Mouse (Mus musculus) lung, postnatal 36 days (tissue): Measurements from ENCODE around the gene Zfp618.

Experiments
- DNase-seq: peaks from one replicate; pipeline ENCODE4 v3.0.0; 2022; ENCODE audit warnings: mixed read lengths

Zfp618 gene

GRCm38 (mm10) chr4:63033724-63034123, 68.4 kb downstream of the Zfp618 start:
- DNase-seq, result no peak

GRCm38 (mm10) chr4:63035991-63036390, 70.6 kb downstream of the Zfp618 start:
- no peak for DNase-seq

GRCm38 (mm10) chr4:63036790-63037189, 71.4 kb downstream of the Zfp618 start:
- no peak for DNase-seq

GRCm38 (mm10) chr4:63037555-63037954, 72.2 kb downstream of the Zfp618 start:
- peak; percentile 8 for DNase-seq

- DNase-seq, result no peak
Measured at GRCm38 (mm10) chr4:63038265-63038664, 72.9 kb downstream of the Zfp618 start.

GRCm38 (mm10) chr4:63038937-63039336, 73.6 kb downstream of the Zfp618 start:
- DNase-seq, result no peak

- no peak for DNase-seq
Measured at GRCm38 (mm10) chr4:63048606-63049005, 83.2 kb downstream of the Zfp618 start.

GRCm38 (mm10) chr4:63049596-63050318, 84.4 kb downstream of the Zfp618 start:
- no peak for DNase-seq

GRCm38 (mm10) chr4:63050319-63050676, 84.9 kb downstream of the Zfp618 start:
- DNase-seq, result peak; percentile 11

GRCm38 (mm10) chr4:63050949-63051348, 85.6 kb downstream of the Zfp618 start:
- DNase-seq, result no peak

GRCm38 (mm10) chr4:63051940-63052661, 86.7 kb downstream of the Zfp618 start:
- no peak for DNase-seq

GRCm38 (mm10) chr4:63052662-63053033, 87.3 kb downstream of the Zfp618 start:
- no peak for DNase-seq

GRCm38 (mm10) chr4:63055216-63055745, 89.9 kb downstream of the Zfp618 start:
- no peak for DNase-seq

GRCm38 (mm10) chr4:63056641-63057415, 91.5 kb downstream of the Zfp618 start:
- DNase-seq, result no peak

- no peak for DNase-seq
Measured at GRCm38 (mm10) chr4:63057581-63057980, 92.2 kb downstream of the Zfp618 start.

GRCm38 (mm10) chr4:63058686-63059085, 93.3 kb downstream of the Zfp618 start:
- no peak for DNase-seq

GRCm38 (mm10) chr4:63060358-63060757, 95.0 kb downstream of the Zfp618 start:
- no peak for DNase-seq

GRCm38 (mm10) chr4:63061411-63061810, 96.0 kb downstream of the Zfp618 start:
- no peak for DNase-seq

- DNase-seq, result no peak
Measured at GRCm38 (mm10) chr4:63063360-63063759, 98.0 kb downstream of the Zfp618 start.

GRCm38 (mm10) chr4:63064911-63065310, 99.5 kb downstream of the Zfp618 start:
- DNase-seq, result no peak

GRCm38 (mm10) chr4:63066796-63067195, 101.4 kb downstream of the Zfp618 start:
- DNase-seq, result no peak

- DNase-seq, result no peak
Measured at GRCm38 (mm10) chr4:63067822-63068221, 102.4 kb downstream of the Zfp618 start.

GRCm38 (mm10) chr4:63068499-63069175, 103.3 kb downstream of the Zfp618 start:
- no peak for DNase-seq
